Mouse (Mus musculus) activated CD4-positive, CD25-positive, alpha-beta regulatory T cell, adult 9 weeks (primary cell): ENCODE measurements around the gene Prdm1. TPM values are rescaled to one million over a fixed set of nuclear protein-coding genes. Genes with fewer than 3 reads are reported as not detected.

Experiments used
- polyA plus RNA-seq: library from polyadenylated mRNA; unstranded; fragments of 100-300 nt; shearing (Covaris generic); gene quantifications from one replicate; pipeline ENCODE4 v1.2.1, GENCODE M21; 2017

Gene Prdm1
- 33.2 TPM for polyA plus RNA-seq

GRCm38 (mm10) chr10:44528291-44529082, at the start of gene Prdm1:
TSS of gene Prdm1 (minus strand) at chr10:44528501.

